Mouse (Mus musculus) heart, embryonic 11.5 days (tissue): ENCODE measurements around the gene Msx1. TPM values are rescaled to one million over a fixed set of nuclear protein-coding genes. Genes with fewer than 3 reads are reported as not detected.

Experiments
- ATAC-seq: fragments of 200-750 bp; cut with Nextera tagmentation; replicated peaks from 2 replicates; pipeline ENCODE4 v1.8.0; 2017; ENCODE audit warnings: moderate library complexity; ENCODE audit not compliant: insufficient number of reproducible peaks, low FRiP score, low TSS enrichment
- H3K27ac ChIP-seq: fragments of 300-500 bp; sonication (generic); 2 replicates; pipeline ENCODE4 v1.5.1; 2014; ENCODE audit warnings: mild to moderate bottlenecking, low read depth, low read length
- H3K27me3 ChIP-seq: fragments of 300-500 bp; sonication (generic); 2 replicates; pipeline ENCODE4 v1.6.1; 2014; ENCODE audit warnings: mild to moderate bottlenecking, low read length, mixed read lengths; ENCODE audit not compliant: control insufficient read depth, insufficient read depth
- H3K36me3 ChIP-seq: fragments of 300-500 bp; sonication (generic); 2 replicates; pipeline ENCODE4 v1.6.1; 2014; ENCODE audit warnings: mild to moderate bottlenecking, low read length, moderate library complexity, mixed read lengths; ENCODE audit not compliant: control insufficient read depth, insufficient read depth
- H3K4me1 ChIP-seq: fragments of 300-500 bp; sonication (generic); 2 replicates; pipeline ENCODE4 v1.6.1; 2014; ENCODE audit warnings: low read length; ENCODE audit not compliant: control insufficient read depth, insufficient read depth
- H3K4me2 ChIP-seq: fragments of 300-500 bp; sonication (generic); 2 replicates; pipeline ENCODE4 v1.6.1; 2014; ENCODE audit warnings: mild to moderate bottlenecking, moderate library complexity
- H3K4me3 ChIP-seq: fragments of 300-500 bp; sonication (generic); 2 replicates; pipeline ENCODE4 v1.5.1; 2014; ENCODE audit warnings: low read depth, low read length
- H3K9ac ChIP-seq: fragments of 300-500 bp; sonication (generic); 2 replicates; pipeline ENCODE4 v1.6.1; 2014; ENCODE audit warnings: mild to moderate bottlenecking, low read depth, low read length, moderate library complexity
- H3K9me3 ChIP-seq: fragments of 300-500 bp; sonication (generic); replicated peaks from 2 replicates; pipeline ENCODE4 v1.6.1; 2016; ENCODE audit warnings: low read length; ENCODE audit not compliant: control insufficient read depth
- WGBS: fragments of 180-500 bp; shearing (Covaris S2); extraction: QIAGEN DNeasy Blood & Tissue Kit; methylation state at CpG from one replicate; pipeline ENCODE4 v1.1.7; 2014; ENCODE audit not compliant: insufficient replicate concordance; 5-methylcytosine and 5-hydroxymethylcytosine counted together
- polyA plus RNA-seq: library from polyadenylated mRNA; unstranded; fragments of >200 nt; fragmentation: Nextera tagmentation; extraction: Ambion mirVana; gene quantifications from 2 replicates; pipeline ENCODE4 v1.2.1, GENCODE M21; 2014

Gene Msx1
- polyA plus RNA-seq, 1 experiment from 2014 or later: 18.6 TPM

DNA sequence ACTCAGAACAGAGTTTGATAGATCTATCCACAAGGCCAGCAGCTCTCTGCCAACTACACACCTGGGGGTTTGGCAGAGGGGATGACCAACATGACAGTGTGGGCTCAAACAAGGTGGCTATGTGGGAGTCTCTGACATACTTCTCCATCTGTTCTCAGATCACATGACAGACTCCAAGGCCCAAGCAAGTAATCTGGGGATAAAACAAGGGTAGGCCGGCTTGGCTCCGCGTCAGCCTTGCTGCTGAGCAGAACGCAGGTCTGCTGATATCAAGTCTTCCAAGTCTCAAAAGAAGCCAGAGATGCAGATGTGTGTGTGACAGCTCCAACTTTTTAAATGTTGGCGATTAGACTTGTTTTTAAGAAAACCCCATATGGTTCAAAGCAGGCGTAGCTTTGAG, 28.7 kb downstream of the Msx1 start:
- H3K4me2 ChIP-seq: no peak overlapping the region
- H3K36me3 ChIP-seq: no peaks in the 10 kb centered on the region
- no peak overlapping the region for H3K27ac ChIP-seq
- H3K4me1 ChIP-seq: no peaks in the 10 kb centered on the region
- no peaks in the 10 kb centered on the region for H3K27me3 ChIP-seq
- ATAC-seq: no peak
- WGBS: 83% methylated on average over 6 of the region's 6 CpGs
- H3K9me3 ChIP-seq: no peaks in the 10 kb centered on the region
- no peak overlapping the region for H3K4me3 ChIP-seq
- H3K9ac ChIP-seq: no peak overlapping the region

DNA sequence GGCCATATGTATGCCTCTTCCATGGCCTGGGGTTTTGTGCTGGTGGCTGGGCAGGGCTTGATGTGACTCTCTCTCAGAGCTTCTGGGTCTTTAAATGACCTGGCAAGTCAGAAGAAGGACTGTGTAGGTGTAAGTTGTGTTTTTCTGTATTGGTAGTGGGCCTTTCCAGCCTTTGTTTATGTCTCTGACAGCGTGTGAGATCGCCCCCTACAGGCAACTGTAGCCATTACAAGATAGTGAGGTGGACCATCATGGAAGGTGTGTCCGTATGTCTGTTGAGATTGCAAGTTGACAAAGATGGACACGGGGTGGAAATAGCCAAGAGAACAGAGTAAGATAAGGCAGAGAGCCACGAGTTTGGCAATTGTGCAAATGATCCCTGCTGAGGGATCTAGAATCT, 32.2 kb downstream of the Msx1 start:
- ATAC-seq: no peak
- H3K36me3 ChIP-seq: no peaks in the 10 kb centered on the region
- H3K4me1 ChIP-seq: no peaks in the 10 kb centered on the region
- no peak overlapping the region for H3K27ac ChIP-seq
- no peaks in the 10 kb centered on the region for H3K27me3 ChIP-seq
- WGBS: 43% methylated on average over 5 of the region's 5 CpGs
- no peak overlapping the region for H3K4me2 ChIP-seq
- no peaks in the 10 kb centered on the region for H3K9me3 ChIP-seq
- no peak overlapping the region for H3K4me3 ChIP-seq
- no peak overlapping the region for H3K9ac ChIP-seq

DNA sequence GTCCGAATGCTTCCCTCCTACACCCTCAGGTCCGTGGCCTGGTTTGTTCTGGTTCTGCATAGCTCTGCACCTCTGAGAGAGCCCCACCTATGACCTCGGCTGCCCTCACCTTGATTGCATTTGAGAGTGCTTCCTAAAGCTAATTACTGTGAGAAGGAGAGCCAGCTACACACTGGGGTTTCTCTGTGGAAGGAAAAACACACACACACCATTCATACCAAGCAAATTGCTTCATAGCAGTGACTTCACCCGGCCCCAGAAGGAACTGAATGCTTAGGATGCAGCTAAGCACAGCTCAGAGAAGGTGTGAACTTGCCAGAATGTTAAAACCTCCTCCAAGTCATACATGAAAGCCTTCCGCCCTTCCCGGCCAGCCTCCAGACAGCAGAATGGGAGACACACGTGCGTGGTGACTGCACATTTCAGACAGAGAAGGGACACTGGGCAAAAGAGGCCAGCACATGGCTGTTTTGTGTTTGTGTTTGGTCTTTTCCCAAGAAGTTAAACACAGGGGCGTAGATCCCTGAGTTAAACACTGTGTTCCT, 39.5 kb downstream of the Msx1 start:
- 69% methylated on average over 9 of the region's 9 CpGs for WGBS
- Histone ChIP-seq H3K4me2 (no peak overlapping the region), H3K27ac (no peak overlapping the region), H3K9ac (no peak overlapping the region), H3K27me3 (no peaks in the 10 kb centered on the region), H3K36me3 (no peaks in the 10 kb centered on the region), H3K9me3 (no peaks in the 10 kb centered on the region), H3K4me3 (no peak overlapping the region), H3K4me1 (no peaks in the 10 kb centered on the region)
- no peak for ATAC-seq

DNA sequence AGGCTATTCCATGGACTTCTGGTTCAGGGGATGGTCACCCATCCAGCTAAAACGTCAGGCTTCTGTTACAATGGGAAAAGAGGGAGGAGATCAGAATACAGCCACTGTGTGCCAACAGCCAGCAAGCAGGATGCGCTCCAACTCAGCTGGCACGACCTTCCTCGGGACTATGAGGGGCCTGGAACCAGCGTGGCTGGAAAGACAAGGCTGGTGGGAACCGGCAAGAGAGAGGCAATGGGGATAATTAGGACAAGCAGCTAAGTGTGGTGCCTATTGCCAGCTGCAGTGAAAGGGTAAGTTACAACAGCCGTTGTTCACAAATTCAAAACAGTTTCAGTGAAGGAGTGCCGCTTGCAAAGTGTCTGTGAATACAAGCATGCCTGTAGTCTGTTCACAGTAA, 41.1 kb downstream of the Msx1 start:
- H3K27ac ChIP-seq: no peak overlapping the region
- no peak overlapping the region for H3K4me3 ChIP-seq
- H3K4me2 ChIP-seq: no peak overlapping the region
- H3K4me1 ChIP-seq: no peaks in the 10 kb centered on the region
- no peak for ATAC-seq
- 70% methylated on average over 8 of the region's 8 CpGs for WGBS
- no peaks in the 10 kb centered on the region for H3K9me3 ChIP-seq
- H3K27me3 ChIP-seq: no peaks in the 10 kb centered on the region
- no peak overlapping the region for H3K9ac ChIP-seq
- no peaks in the 10 kb centered on the region for H3K36me3 ChIP-seq

DNA sequence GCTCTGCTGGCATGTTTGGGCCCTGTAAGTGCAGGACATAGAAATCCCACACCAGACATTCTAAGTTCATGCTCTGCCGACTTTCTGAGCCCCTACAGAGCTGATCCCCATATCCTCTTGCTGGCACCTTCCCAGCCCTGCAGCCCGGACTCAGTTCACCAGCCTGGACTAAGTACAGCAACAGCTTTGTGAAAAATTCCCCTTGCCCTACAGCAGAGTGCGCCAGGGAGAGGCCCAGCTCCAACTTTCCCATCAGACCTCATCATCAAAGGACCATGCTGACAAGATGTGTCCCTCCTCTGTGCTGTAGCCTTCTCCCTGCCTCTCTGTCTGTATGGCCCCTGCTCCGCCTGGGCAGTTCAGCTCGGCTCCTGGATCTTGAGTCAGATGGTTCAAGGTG, 48.7 kb downstream of the Msx1 start:
- Histone ChIP-seq H3K9me3 (no peaks in the 10 kb centered on the region), H3K4me3 (no peak overlapping the region), H3K36me3 (no peaks in the 10 kb centered on the region), H3K27me3 (no peaks in the 10 kb centered on the region), H3K4me2 (no peak overlapping the region), H3K9ac (no peak overlapping the region), H3K27ac (no peak overlapping the region), H3K4me1 (no peaks in the 10 kb centered on the region)
- WGBS: 43% methylated on average over 5 of the region's 5 CpGs
- no peak for ATAC-seq

DNA sequence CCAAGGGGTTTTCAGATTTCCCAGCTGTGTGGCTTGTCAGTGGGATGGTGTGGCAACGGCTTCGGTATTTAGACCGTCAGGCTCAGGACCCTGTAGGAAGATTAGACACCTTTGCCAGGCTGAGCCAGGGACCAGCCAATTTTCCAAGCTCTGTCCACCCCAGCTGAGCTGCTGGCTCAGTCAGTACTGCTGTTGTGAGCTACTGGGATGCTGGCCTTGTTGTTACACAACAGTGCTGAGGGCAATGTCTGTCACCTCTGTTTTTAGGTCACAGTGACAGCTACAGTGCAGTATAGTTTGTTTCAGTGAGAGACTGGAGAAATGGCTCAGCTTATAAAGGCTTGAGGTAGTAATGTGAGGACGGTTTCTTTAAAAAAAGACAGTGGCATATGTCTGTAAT, 50.4 kb downstream of the Msx1 start:
- H3K9ac ChIP-seq: no peak overlapping the region
- H3K4me2 ChIP-seq: no peak overlapping the region
- no peaks in the 10 kb centered on the region for H3K36me3 ChIP-seq
- 64% methylated on average over 4 of the region's 4 CpGs for WGBS
- no peak overlapping the region for H3K27ac ChIP-seq
- H3K9me3 ChIP-seq: no peaks in the 10 kb centered on the region
- no peak for ATAC-seq
- no peaks in the 10 kb centered on the region for H3K27me3 ChIP-seq
- H3K4me3 ChIP-seq: no peak overlapping the region
- no peaks in the 10 kb centered on the region for H3K4me1 ChIP-seq

GRCm38 (mm10) chr5:37770870-37771269, 53.5 kb downstream of the Msx1 start:
- Histone ChIP-seq H3K36me3 (no peaks in the 10 kb centered on the region), H3K27me3 (no peaks in the 10 kb centered on the region), H3K9me3 (no peaks in the 10 kb centered on the region), H3K4me3 (no peak overlapping the region), H3K4me1 (no peaks in the 10 kb centered on the region), H3K9ac (no peak overlapping the region), H3K4me2 (no peak overlapping the region), H3K27ac (no peak overlapping the region)
- 80% methylated on average over 6 of the region's 6 CpGs for WGBS
- ATAC-seq: no peak

Other genes starting within 250 kb of the Msx1 start
- 0.58 and 0.90 TPM in 2 replicates for gene Stk32b, start 107.4 kb downstream of the Msx1 start, polyA plus RNA-seq
- gene Cytl1, start 89.1 kb downstream of the Msx1 start, polyA plus RNA-seq: 1.8 and 2.3 TPM in 2 replicates
- gene Stx18, start 214.2 kb upstream of the Msx1 start, polyA plus RNA-seq: 40.4 and 40.8 TPM in 2 replicates